Mouse (Mus musculus) lung, embryonic 15.5 days (tissue): ENCODE data around the gene Dusp16. TPM values are rescaled to one million over a fixed set of nuclear protein-coding genes. Genes with fewer than 3 reads are reported as not detected.

Experiments used
- ATAC-seq: fragments of 200-750 bp; cut with Nextera tagmentation; 2 replicates; pipeline ENCODE4 v1.8.0; 2017; ENCODE audit warnings: moderate number of reproducible peaks, borderline replicate concordance; ENCODE audit not compliant: low FRiP score, low TSS enrichment; ENCODE audit errors: extremely low read depth
- H3K27ac ChIP-seq: fragments of 300-500 bp; sonication (generic); 2 replicates; pipeline ENCODE4 v1.5.1; 2015; ENCODE audit warnings: moderate library complexity, mild to moderate bottlenecking, inconsistent platforms
- H3K27me3 ChIP-seq: fragments of 300-500 bp; sonication (generic); 2 replicates; pipeline ENCODE4 v1.6.1; 2015; ENCODE audit warnings: inconsistent platforms
- H3K36me3 ChIP-seq: fragments of 300-500 bp; sonication (generic); 2 replicates; pipeline ENCODE4 v1.6.1; 2015; ENCODE audit warnings: inconsistent platforms
- H3K4me1 ChIP-seq: fragments of 300-500 bp; sonication (generic); 2 replicates; pipeline ENCODE4 v1.6.1; 2015; ENCODE audit warnings: inconsistent platforms
- H3K4me2 ChIP-seq: fragments of 300-500 bp; sonication (generic); 2 replicates; pipeline ENCODE4 v1.6.1; 2015; ENCODE audit warnings: inconsistent platforms, mild to moderate bottlenecking, moderate library complexity
- H3K4me3 ChIP-seq: fragments of 300-500 bp; sonication (generic); 2 replicates; pipeline ENCODE4 v1.5.1; 2015; ENCODE audit warnings: mild to moderate bottlenecking, inconsistent platforms
- H3K9ac ChIP-seq: fragments of 300-500 bp; sonication (generic); 2 replicates; pipeline ENCODE4 v1.6.1; 2015; ENCODE audit warnings: inconsistent platforms
- H3K9me3 ChIP-seq: fragments of 300-500 bp; sonication (generic); 2 replicates; pipeline ENCODE4 v1.6.1; 2016; ENCODE audit warnings: inconsistent platforms
- WGBS: fragments of 180-500 bp; shearing (Covaris S2); methylation state at CpG from one replicate; pipeline ENCODE4 v1.1.7; 2015; 5-methylcytosine and 5-hydroxymethylcytosine counted together
- polyA plus RNA-seq: library from polyadenylated mRNA; unstranded; fragments of >200 nt; fragmentation: Nextera tagmentation; extraction: Ambion mirVana; gene quantifications from 2 replicates; pipeline ENCODE4 v1.2.1, GENCODE M21; 2015

Dusp16 gene
- polyA plus RNA-seq, 1 experiment from 2014 or later, result 11.6 TPM

GRCm38 (mm10) chr6:134710020-134710419 is 82.4 kb downstream of the Dusp16 start:
- H3K4me1 ChIP-seq, result no peaks in the 10 kb centered on the region
- no peak overlapping the region for H3K4me3 ChIP-seq
- H3K4me2 ChIP-seq, result no peak overlapping the region
- no peak for ATAC-seq
- H3K9me3 ChIP-seq, result no peaks in the 10 kb centered on the region
- H3K9ac ChIP-seq, result no peak overlapping the region
- H3K27ac ChIP-seq, result no peak overlapping the region
- 81% methylated on average over 15 of the region's 15 CpGs for WGBS
- no peaks in the 10 kb centered on the region for H3K36me3 ChIP-seq
- no peaks in the 10 kb centered on the region for H3K27me3 ChIP-seq

- no peaks in the 10 kb centered on the region for H3K9me3 ChIP-seq
- no peak for ATAC-seq
- H3K9ac ChIP-seq, result no peak overlapping the region
- no peaks in the 10 kb centered on the region for H3K27me3 ChIP-seq
- no peak overlapping the region for H3K4me3 ChIP-seq
- 75% methylated on average over 4 of the region's 4 CpGs for WGBS
- H3K4me2 ChIP-seq, result no peak overlapping the region
- H3K36me3 ChIP-seq, result no peaks in the 10 kb centered on the region
- no peaks in the 10 kb centered on the region for H3K4me1 ChIP-seq
- no peak overlapping the region for H3K27ac ChIP-seq
Measured at GRCm38 (mm10) chr6:134706467-134706866, 86.0 kb downstream of the Dusp16 start.

DNA sequence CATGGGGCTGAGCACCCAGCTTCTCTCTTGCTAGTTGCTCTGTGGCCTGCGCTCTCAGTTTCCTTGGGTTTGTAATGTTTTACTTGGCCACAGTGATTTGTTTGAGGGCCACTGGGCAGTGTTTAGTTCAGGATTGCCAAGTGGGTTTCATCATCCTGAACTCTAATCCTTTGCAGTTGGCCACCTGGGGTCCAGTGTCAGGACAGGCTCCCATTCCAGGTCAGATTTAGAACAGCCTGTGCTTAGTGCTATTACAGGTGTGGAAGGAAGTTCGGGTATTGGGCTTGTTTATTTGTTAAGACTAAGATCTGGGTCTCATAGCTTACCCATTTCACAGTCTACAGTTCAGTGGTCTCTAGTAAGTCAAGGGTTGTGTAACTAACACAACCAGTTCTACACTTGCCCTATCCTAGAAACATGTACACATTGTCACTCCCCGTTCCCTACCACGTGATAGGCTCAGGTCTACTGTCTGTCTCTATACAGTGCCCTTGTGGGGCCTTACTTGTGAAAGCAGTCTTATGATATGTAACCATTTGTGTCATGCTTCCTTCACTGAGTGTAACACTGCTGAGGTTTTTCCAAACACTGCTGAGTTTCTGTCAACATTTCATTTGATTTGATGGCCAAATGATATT is 89.3 kb downstream of the Dusp16 start:
- WGBS, result 85% methylated on average over 4 of the region's 4 CpGs
- no peaks in the 10 kb centered on the region for H3K9me3 ChIP-seq

GRCm38 (mm10) chr6:134702184-134702583 is 90.2 kb downstream of the Dusp16 start:
- 92% methylated on average over 7 of the region's 7 CpGs for WGBS
- H3K4me3 ChIP-seq, result no peak overlapping the region
- 0 out of 2 replicates have a peak, but pooled peaks cover 7% of the 10 kb centered on the region for H3K4me1 ChIP-seq
- no peak overlapping the region for H3K27ac ChIP-seq
- H3K27me3 ChIP-seq, result no peaks in the 10 kb centered on the region
- H3K36me3 ChIP-seq, result no peaks in the 10 kb centered on the region
- H3K4me2 ChIP-seq, result no peak overlapping the region
- no peaks in the 10 kb centered on the region for H3K9me3 ChIP-seq
- H3K9ac ChIP-seq, result no peak overlapping the region
- ATAC-seq, result no peak

More for the DNA sequence above, 89.3 kb downstream of the Dusp16 start:
- H3K27me3 ChIP-seq, result no peaks in the 10 kb centered on the region
- H3K4me3 ChIP-seq, result no peak overlapping the region
- no peak overlapping the region for H3K27ac ChIP-seq
- H3K36me3 ChIP-seq, result no peaks in the 10 kb centered on the region
- no peak overlapping the region for H3K4me2 ChIP-seq
- no peak for ATAC-seq
- H3K4me1 ChIP-seq, result 0 out of 2 replicates have a peak, but pooled peaks cover 7% of the 10 kb centered on the region
- no peak overlapping the region for H3K9ac ChIP-seq

DNA sequence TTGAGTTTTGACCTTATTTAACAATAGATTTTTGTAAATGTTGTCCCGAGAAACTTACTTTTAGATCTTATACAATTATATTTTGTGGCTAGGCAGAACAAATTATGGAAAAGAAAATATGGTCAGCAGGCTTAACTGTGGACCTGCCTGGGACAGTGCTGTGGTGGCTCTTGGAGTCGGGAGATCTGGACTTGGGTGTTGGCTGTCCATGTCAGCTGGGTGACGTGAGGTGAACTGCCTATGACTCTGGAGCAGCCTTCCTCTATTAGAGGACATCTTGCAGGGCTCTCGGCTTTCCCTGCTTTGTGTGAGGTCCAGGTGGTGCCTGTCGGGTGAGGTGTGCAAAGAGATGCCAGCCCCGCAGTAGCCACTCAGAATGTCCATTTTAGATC is 91.2 kb downstream of the Dusp16 start:
- Histone ChIP-seq H3K4me3 (no peak overlapping the region), H3K9ac (no peak overlapping the region), H3K4me1 (0 out of 2 replicates have a peak, but pooled peaks cover 7% of the 10 kb centered on the region), H3K27me3 (no peaks in the 10 kb centered on the region), H3K36me3 (no peaks in the 10 kb centered on the region), H3K27ac (peak overlapping the region; percentile 19; the same call in 1 of the 2 replicates), H3K9me3 (no peaks in the 10 kb centered on the region), H3K4me2 (no peak overlapping the region)
- no peak for ATAC-seq
- WGBS, result 64% methylated on average over 6 of the region's 6 CpGs

DNA sequence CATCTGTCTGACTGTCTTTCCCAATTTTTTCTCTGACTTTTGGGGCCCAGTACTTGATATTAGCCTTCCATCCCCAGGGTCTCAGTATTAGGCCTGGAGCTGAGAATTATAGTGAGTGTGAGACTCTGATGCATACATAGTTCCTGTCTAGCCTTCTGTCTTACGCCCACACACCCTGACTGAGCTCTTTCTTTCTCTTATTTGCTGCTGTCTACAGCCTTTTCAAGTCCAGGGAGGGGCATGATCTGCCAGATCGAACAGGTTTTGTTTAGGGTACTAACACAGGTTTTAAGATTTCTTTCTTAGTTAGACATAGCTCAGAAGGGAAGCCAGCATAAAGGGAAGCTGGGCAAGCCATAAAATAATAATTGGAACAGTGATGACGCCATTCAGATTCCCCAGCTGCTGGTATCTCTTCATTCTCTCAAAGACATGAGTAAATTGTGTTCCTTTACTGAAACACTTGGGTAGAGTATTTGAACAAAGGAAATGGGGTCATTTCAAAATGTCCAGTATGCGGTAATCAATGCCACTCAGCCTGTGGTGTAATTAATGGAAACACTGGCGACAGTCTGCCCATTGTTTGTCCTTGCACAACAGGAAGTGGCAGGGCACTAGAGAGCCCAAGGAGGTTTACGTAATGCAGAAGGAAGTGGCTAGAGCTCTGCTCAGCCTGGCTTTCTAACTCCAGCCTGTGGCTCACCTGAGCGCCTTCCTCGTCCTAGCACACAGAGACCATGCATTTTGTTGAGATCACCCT is 91.8 kb downstream of the Dusp16 start:
- no peaks in the 10 kb centered on the region for H3K9me3 ChIP-seq
- H3K4me2 ChIP-seq, result no peak overlapping the region
- H3K36me3 ChIP-seq, result no peaks in the 10 kb centered on the region
- H3K27ac ChIP-seq, result peak overlapping the region; percentile 19; the same call in 1 of the 2 replicates
- 49% methylated on average over 8 of the region's 8 CpGs for WGBS
- no peak overlapping the region for H3K9ac ChIP-seq
- H3K4me3 ChIP-seq, result no peak overlapping the region
- H3K27me3 ChIP-seq, result no peaks in the 10 kb centered on the region
- 0 out of 2 replicates have a peak, but pooled peaks cover 7% of the 10 kb centered on the region for H3K4me1 ChIP-seq
- ATAC-seq, result peak; percentile 42; the same call in 1 of the 2 replicates

DNA sequence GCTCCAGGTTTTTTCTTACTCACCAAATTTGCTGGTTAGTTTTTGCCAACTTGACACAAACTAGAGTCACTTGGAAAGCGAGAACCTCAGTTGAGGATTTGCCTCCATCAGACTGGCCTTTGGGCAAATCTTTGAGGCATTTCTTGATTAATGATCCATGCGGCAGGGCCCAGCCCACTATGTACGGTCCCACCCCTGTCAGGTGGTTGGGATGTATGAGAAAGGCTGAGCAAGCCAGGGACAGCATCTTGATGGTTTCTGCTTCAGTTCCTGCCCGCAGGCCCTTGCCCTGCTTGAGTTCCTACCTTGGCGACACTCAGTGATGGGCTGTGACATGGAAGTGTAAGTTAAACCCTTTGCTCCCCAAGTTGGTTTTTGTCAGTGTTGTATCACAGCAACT is 94.2 kb downstream of the Dusp16 start:
- 91% methylated on average over 5 of the region's 5 CpGs for WGBS
- ATAC-seq, result no peak
- Histone ChIP-seq H3K27ac (no peak overlapping the region), H3K36me3 (no peaks in the 10 kb centered on the region), H3K27me3 (no peaks in the 10 kb centered on the region), H3K9me3 (no peaks in the 10 kb centered on the region), H3K9ac (no peak overlapping the region), H3K4me1 (0 out of 2 replicates have a peak, but pooled peaks cover 7% of the 10 kb centered on the region), H3K4me2 (no peak overlapping the region), H3K4me3 (no peak overlapping the region)

DNA sequence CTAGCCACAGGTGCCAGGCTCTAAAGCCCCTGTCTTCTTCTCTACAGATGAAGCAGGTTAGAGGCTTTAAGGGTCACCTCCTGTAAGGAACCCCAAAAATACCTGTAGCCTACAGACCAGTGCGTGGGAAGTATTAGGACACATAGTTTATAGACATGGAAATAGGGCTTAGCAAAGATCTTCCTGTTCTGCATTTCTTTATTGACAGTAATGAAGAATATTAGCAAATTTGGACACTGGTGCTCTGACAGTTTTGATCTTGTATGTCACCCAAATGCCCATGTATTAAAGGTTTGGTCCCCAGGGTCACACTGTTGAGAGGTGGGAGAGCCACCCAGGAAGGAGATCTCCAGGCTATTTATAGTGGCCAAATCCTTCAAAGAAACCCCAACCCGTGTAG is 95.9 kb downstream of the Dusp16 start:
- Histone ChIP-seq H3K27me3 (no peaks in the 10 kb centered on the region), H3K27ac (no peak overlapping the region), H3K36me3 (no peaks in the 10 kb centered on the region), H3K4me3 (no peak overlapping the region), H3K9me3 (no peaks in the 10 kb centered on the region), H3K4me2 (no peak overlapping the region), H3K9ac (no peak overlapping the region), H3K4me1 (0 out of 2 replicates have a peak, but pooled peaks cover 7% of the 10 kb centered on the region)
- WGBS, result 83% methylated on average over 2 of the region's 2 CpGs
- no peak for ATAC-seq

- H3K9me3 ChIP-seq, result no peaks in the 10 kb centered on the region
- no peak overlapping the region for H3K9ac ChIP-seq
- H3K4me3 ChIP-seq, result no peak overlapping the region
- no peaks in the 10 kb centered on the region for H3K27me3 ChIP-seq
- H3K36me3 ChIP-seq, result no peaks in the 10 kb centered on the region
- ATAC-seq, result no peak
- 0 out of 2 replicates have a peak, but pooled peaks cover 4% of the 10 kb centered on the region for H3K4me1 ChIP-seq
- no peak overlapping the region for H3K27ac ChIP-seq
- WGBS, result 63% methylated on average over 4 of the region's 4 CpGs
- no peak overlapping the region for H3K4me2 ChIP-seq
Measured at GRCm38 (mm10) chr6:134696146-134696545, 96.3 kb downstream of the Dusp16 start.

DNA sequence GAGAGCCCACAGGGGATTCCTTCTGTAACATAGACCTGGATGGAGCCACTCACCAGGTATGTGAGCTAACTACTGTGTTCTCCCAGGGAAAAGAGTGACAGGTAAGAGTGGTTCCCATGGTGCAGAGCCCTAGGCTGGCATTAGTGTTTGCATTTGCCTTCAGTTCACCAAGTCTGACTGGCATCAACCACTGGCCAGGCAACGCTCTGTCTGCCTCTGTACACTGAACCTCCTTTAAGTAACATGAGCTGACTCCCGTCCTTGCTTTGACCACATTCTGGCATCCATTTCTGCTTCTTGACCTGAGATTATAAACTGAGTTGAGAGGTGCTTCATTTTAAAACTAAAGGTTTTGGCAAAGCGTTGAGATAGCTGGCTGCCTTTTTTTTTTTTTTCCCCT is 96.8 kb downstream of the Dusp16 start:
- no peaks in the 10 kb centered on the region for H3K4me1 ChIP-seq
- H3K27me3 ChIP-seq, result no peaks in the 10 kb centered on the region
- H3K4me3 ChIP-seq, result no peak overlapping the region
- no peaks in the 10 kb centered on the region for H3K36me3 ChIP-seq
- no peak for ATAC-seq
- no peak overlapping the region for H3K4me2 ChIP-seq
- WGBS, result 58% methylated on average over 3 of the region's 3 CpGs
- H3K9ac ChIP-seq, result no peak overlapping the region
- no peaks in the 10 kb centered on the region for H3K9me3 ChIP-seq
- H3K27ac ChIP-seq, result no peak overlapping the region

GRCm38 (mm10) chr6:134694988-134695387 is 97.4 kb downstream of the Dusp16 start:
- Histone ChIP-seq H3K4me1 (no peaks in the 10 kb centered on the region), H3K27ac (no peak overlapping the region), H3K27me3 (no peaks in the 10 kb centered on the region), H3K36me3 (no peaks in the 10 kb centered on the region), H3K4me2 (no peak overlapping the region), H3K9ac (no peak overlapping the region), H3K9me3 (no peaks in the 10 kb centered on the region), H3K4me3 (no peak overlapping the region)
- ATAC-seq, result no peak
- 96% methylated on average over 3 of the region's 3 CpGs for WGBS

GRCm38 (mm10) chr6:134694498-134694897 is 97.9 kb downstream of the Dusp16 start:
- no peak for ATAC-seq
- Histone ChIP-seq H3K4me2 (no peak overlapping the region), H3K9ac (no peak overlapping the region), H3K9me3 (no peaks in the 10 kb centered on the region), H3K27me3 (no peaks in the 10 kb centered on the region), H3K4me1 (no peaks in the 10 kb centered on the region), H3K27ac (no peak overlapping the region), H3K4me3 (no peak overlapping the region), H3K36me3 (no peaks in the 10 kb centered on the region)
- WGBS, result 78% methylated on average over 6 of the region's 6 CpGs
